ENCODE assay signal across 16 mouse cellular contexts in genomic region chr9:110687846-110688245, GRCm38 (mm10). TPM values are rescaled to one million over a fixed set of nuclear protein-coding genes. Genes with fewer than 3 reads are reported as not detected.
"Had no signal": no experiment of that assay in that cellular context is flagged by ENCODE, and none has a peak within 500 bp of the region (broad histone marks: within the 10 kb centered on the region; RNA-seq: fewer than 3 reads in every experiment).

No protein-coding gene starts in this region.

- H3K4me3 ChIP-seq: limb, embryonic 13.5 days; liver, embryonic 12.5 days; midbrain, embryonic 10.5 days; midbrain, embryonic 15.5 days; neural tube, embryonic 12.5 days had no signal

- ATAC-seq: intestine, postnatal 0 days; liver, embryonic 12.5 days; midbrain, embryonic 15.5 days had no signal

- H3K27ac ChIP-seq: limb, embryonic 13.5 days; liver, embryonic 12.5 days; midbrain, embryonic 10.5 days; midbrain, embryonic 15.5 days; neural tube, embryonic 12.5 days had no signal

- H3K4me2 ChIP-seq: limb, embryonic 13.5 days; liver, embryonic 12.5 days; lung, embryonic 14.5 days; midbrain, embryonic 15.5 days; neural tube, embryonic 12.5 days had no signal

- H3K36me3 ChIP-seq: midbrain, embryonic 15.5 days; neural tube, embryonic 12.5 days had no signal

- DNase-seq: left cerebral cortex, postnatal 4 days; lung, embryonic 14.5 days; lung, postnatal 4 days; spleen, adult 18-20 months; thymus, adult 18-20 months; thymus, postnatal 14 days had no signal

- H3K9ac ChIP-seq: limb, embryonic 13.5 days; liver, embryonic 12.5 days; lung, embryonic 14.5 days; midbrain, embryonic 15.5 days; neural tube, embryonic 12.5 days had no signal

- H3K9me3 ChIP-seq: limb, embryonic 13.5 days; liver, embryonic 12.5 days; midbrain, embryonic 10.5 days; midbrain, embryonic 15.5 days; neural tube, embryonic 12.5 days had no signal

- H3K27me3 ChIP-seq: limb, embryonic 13.5 days; liver, embryonic 12.5 days; midbrain, embryonic 15.5 days; neural tube, embryonic 12.5 days had no signal

RNA-seq across cellular contexts. Expression of gene Myl3, which starts 53.8 kb away (rescaled TPM):
- total RNA-seq: layer of hippocampus, adult 18-20 months; megakaryocyte, adult 5-6 weeks; monocyte, adult 5-6 weeks; neutrophil, adult 5-6 weeks had no signal
- polyA plus RNA-seq: intestine, postnatal 0 days had no signal

RNA-seq across cellular contexts. Expression of gene Pth1r, which starts 59.1 kb away (rescaled TPM):
- total RNA-seq: megakaryocyte, adult 5-6 weeks; monocyte, adult 5-6 weeks; neutrophil, adult 5-6 weeks had no signal
